In genomic region chr15:55966780-55967179, GRCm38 (mm10) we compare ENCODE assay signal across 13 mouse cellular contexts.
DNase-seq lines count a peak whose midpoint lies in the region; ATAC-seq lines count a peak whose summit lies in the region.
"Had no signal": no experiment of that assay in that cellular context is flagged by ENCODE, and none has a peak within 500 bp of the region (broad histone marks: within the 10 kb centered on the region; RNA-seq: fewer than 3 reads in every experiment).

No protein-coding gene starts in this region.

- no peaks in the 10 kb centered on the region for H3K27me3 ChIP-seq in hindbrain, embryonic 11.5 days (ENCODE audit: control insufficient read depth, insufficient read depth, low read length)
- H3K27me3 ChIP-seq in hindbrain, embryonic 12.5 days: no peaks in the 10 kb centered on the region

- no peaks in the 10 kb centered on the region for H3K4me1 ChIP-seq in hindbrain, embryonic 11.5 days (replicated peaks; ENCODE audit: control insufficient read depth, insufficient read depth, low read length)
- 0 out of 2 replicates have a peak, but pooled peaks cover 2% of the 10 kb centered on the region for H3K4me1 ChIP-seq in hindbrain, embryonic 12.5 days

- no peak overlapping the region for H3K4me3 ChIP-seq in hindbrain, embryonic 11.5 days (ENCODE audit: low read depth, low read length)
- H3K4me3 ChIP-seq in hindbrain, embryonic 12.5 days: no peak overlapping the region

- no peak overlapping the region for H3K27ac ChIP-seq in hindbrain, embryonic 11.5 days (ENCODE audit: low read depth, low read length)
- no peak overlapping the region for H3K27ac ChIP-seq in hindbrain, embryonic 12.5 days

- 38% methylated on average over 2 of the region's 2 CpGs for WGBS in hindbrain, embryonic 11.5 days
- 40% methylated on average over 2 of the region's 2 CpGs for WGBS in hindbrain, embryonic 12.5 days

- DNase-seq in adrenal gland, postnatal 10 days: peak; percentile 3
- DNase-seq in adrenal gland, adult 18-20 months (ENCODE audit: low spot score in 2 of 2): no peak
- peak; percentile 12 for DNase-seq in hindbrain, embryonic 11.5 days (ENCODE audit: low spot score)
- DNase-seq in embryo, embryonic 11.5 days (ENCODE audit: low read depth, low spot score): peak; percentile 14
- DNase-seq in mesoderm, embryonic 11.5 days (ENCODE audit: low read depth, low spot score): peak; percentile 30
- DNase-seq in spleen, adult 18-20 months: no peak
- no peak for DNase-seq in frontal cortex, postnatal 25 days (ENCODE audit: low spot score in 2 of 2)
- DNase-seq: cerebellum, adult 18-20 months; heart, adult 11 months; heart, postnatal 36 days; kidney, adult 11 months; liver, postnatal 0 days had no signal

- no peaks in the 10 kb centered on the region for H3K36me3 ChIP-seq in hindbrain, embryonic 11.5 days (ENCODE audit: control insufficient read depth, insufficient read depth, low read length)
- H3K36me3 ChIP-seq in hindbrain, embryonic 12.5 days: no peaks in the 10 kb centered on the region

- no peak overlapping the region for H3K9ac ChIP-seq in hindbrain, embryonic 11.5 days (ENCODE audit: low read depth, low read length)
- no peak overlapping the region for H3K9ac ChIP-seq in hindbrain, embryonic 12.5 days
- H3K9ac ChIP-seq: liver, postnatal 0 days had no signal

- H3K9me3 ChIP-seq in hindbrain, embryonic 11.5 days (ENCODE audit: control insufficient read depth, low read length): no peaks in the 10 kb centered on the region
- no peaks in the 10 kb centered on the region for H3K9me3 ChIP-seq in hindbrain, embryonic 12.5 days (replicated peaks)

- no peak overlapping the region for H3K4me2 ChIP-seq in hindbrain, embryonic 11.5 days (replicated peaks; ENCODE audit: low read depth, low read length)
- H3K4me2 ChIP-seq in hindbrain, embryonic 12.5 days (replicated peaks): no peak overlapping the region

- no peak for ATAC-seq in hindbrain, embryonic 11.5 days (ENCODE audit: low FRiP score)
- ATAC-seq in hindbrain, embryonic 12.5 days (ENCODE audit: low FRiP score): no peak
- ATAC-seq: liver, postnatal 0 days had no signal

Comparison
In these comparisons a context has a peak if more than half of its experiments do, and no peak if none do; other contexts are left out.
1. DNase-seq: peak in adrenal gland, postnatal 10 days (single experiment), hindbrain, embryonic 11.5 days (single experiment), embryo, embryonic 11.5 days (single experiment) and mesoderm, embryonic 11.5 days (single experiment); none in adrenal gland, adult 18-20 months (0 of 2), spleen, adult 18-20 months (0 of 2) and frontal cortex, postnatal 25 days (0 of 2).